ENCODE assay signal across 9 mouse cellular contexts in genomic region chr4:109394314-109395074, GRCm38 (mm10). TPM values are rescaled to one million over a fixed set of nuclear protein-coding genes. Genes with fewer than 3 reads are reported as not detected.
DNase-seq lines count a peak whose midpoint lies in the region; ATAC-seq lines count a peak whose summit lies in the region.
"Had no signal": no experiment of that assay in that cellular context is flagged by ENCODE, and none has a peak within 500 bp of the region (broad histone marks: within the 10 kb centered on the region; RNA-seq: fewer than 3 reads in every experiment).

No protein-coding gene starts in this region.

- H3K9me3 ChIP-seq in heart, embryonic 11.5 days (replicated peaks; ENCODE audit: control insufficient read depth, low read length), result no peaks in the 10 kb centered on the region
- H3K9me3 ChIP-seq in forebrain, embryonic 14.5 days (replicated peaks; ENCODE audit: control insufficient read depth, low read length), result no peaks in the 10 kb centered on the region
- H3K9me3 ChIP-seq in liver, embryonic 15.5 days (replicated peaks), result no peaks in the 10 kb centered on the region

- DNase-seq in heart, adult 8-10 months (ENCODE audit: low spot score), result no peak
- DNase-seq in 416B (ENCODE audit: low read depth), result peak; percentile 21
- DNase-seq in forebrain, embryonic 14.5 days (ENCODE audit: low spot score), result no peak
- no peak for DNase-seq in thymus, postnatal 0 days (ENCODE audit: low spot score)
- no peak for DNase-seq in gastrocnemius, postnatal 25 days
- no peak for DNase-seq in adrenal gland, postnatal 25 days
- DNase-seq: kidney, adult 11 months had no signal

- H3K9ac ChIP-seq in heart, embryonic 11.5 days (ENCODE audit: low read depth, low read length), result no peak overlapping the region
- H3K9ac ChIP-seq in forebrain, embryonic 14.5 days (ENCODE audit: low read length), result no peak overlapping the region
- H3K9ac ChIP-seq in liver, embryonic 15.5 days, result peak overlapping the region; percentile 31; the same call in 1 of the 2 replicates

- H3K27me3 ChIP-seq in heart, embryonic 11.5 days (ENCODE audit: control insufficient read depth, insufficient read depth, low read length), result peaks cover 2% of the 10 kb centered on the region; the same call in 1 of the 2 replicates
- H3K27me3 ChIP-seq in forebrain, embryonic 14.5 days (replicated peaks; ENCODE audit: control insufficient read depth, insufficient read depth, low read length), result no peaks in the 10 kb centered on the region
- H3K27me3 ChIP-seq in liver, embryonic 15.5 days, result peaks cover 10% of the 10 kb centered on the region

- no peak overlapping the region for H3K27ac ChIP-seq in heart, embryonic 11.5 days (ENCODE audit: low read depth, low read length)
- no peak overlapping the region for H3K27ac ChIP-seq in forebrain, embryonic 14.5 days (ENCODE audit: low read depth, low read length)
- H3K27ac ChIP-seq in liver, embryonic 15.5 days (replicated peaks), result no peak overlapping the region

- 23% methylated on average over 13 of the region's 13 CpGs for WGBS in heart, embryonic 11.5 days (ENCODE audit: insufficient replicate concordance)
- 33% methylated on average over 13 of the region's 13 CpGs for WGBS in forebrain, embryonic 14.5 days
- WGBS in liver, embryonic 15.5 days (ENCODE audit: insufficient replicate concordance), result 35% methylated on average over 13 of the region's 13 CpGs

- H3K4me1 ChIP-seq in heart, embryonic 11.5 days (ENCODE audit: control insufficient read depth, insufficient read depth, low read length), result peaks cover 9% of the 10 kb centered on the region; the same call in 1 of the 2 replicates
- H3K4me1 ChIP-seq in forebrain, embryonic 14.5 days (ENCODE audit: control insufficient read depth, insufficient read depth, low read length), result 0 out of 2 replicates have a peak, but pooled peaks cover 3% of the 10 kb centered on the region
- H3K4me1 ChIP-seq in liver, embryonic 15.5 days (replicated peaks), result peaks cover 23% of the 10 kb centered on the region

- peak overlapping the region; percentile 58 for H3K4me2 ChIP-seq in heart, embryonic 11.5 days
- H3K4me2 ChIP-seq in forebrain, embryonic 14.5 days (ENCODE audit: low read length), result peak overlapping the region; percentile 25; the same call in 1 of the 2 replicates
- H3K4me2 ChIP-seq in liver, embryonic 15.5 days, result peak overlapping the region; percentile 67

- no peak for ATAC-seq in heart, embryonic 11.5 days (replicated peaks; ENCODE audit: insufficient number of reproducible peaks, low FRiP score, low TSS enrichment)
- ATAC-seq in forebrain, embryonic 14.5 days, result no peak
- peak; percentile 35; the same call in 1 of the 2 replicates for ATAC-seq in liver, embryonic 15.5 days (ENCODE audit: insufficient read depth)

- H3K4me3 ChIP-seq in heart, embryonic 11.5 days (ENCODE audit: low read depth, low read length), result 0 out of 2 replicates have a peak overlapping the region, but pooled peaks have one; percentile 14
- H3K4me3 ChIP-seq in forebrain, embryonic 14.5 days (ENCODE audit: low read depth, low read length), result no peak overlapping the region
- peak overlapping the region; percentile 27 for H3K4me3 ChIP-seq in liver, embryonic 15.5 days (replicated peaks)

- no peaks in the 10 kb centered on the region for H3K36me3 ChIP-seq in heart, embryonic 11.5 days (ENCODE audit: control insufficient read depth, insufficient read depth, low read length)
- no peaks in the 10 kb centered on the region for H3K36me3 ChIP-seq in forebrain, embryonic 14.5 days (ENCODE audit: control insufficient read depth, insufficient read depth, low read length)
- peaks cover 3% of the 10 kb centered on the region; the same call in 1 of the 2 replicates for H3K36me3 ChIP-seq in liver, embryonic 15.5 days (replicated peaks)

RNA-seq across cellular contexts. Expression of gene Ttc39a, which starts 11.9 kb away (rescaled TPM):
- 10.8 and 11.4 TPM in 2 replicates for polyA plus RNA-seq in heart, embryonic 11.5 days (2014; fragmentation: Nextera tagmentation; extraction: Ambion mirVana)
- total RNA-seq in heart, adult 8-10 months (2022), result 1 to 10 TPM; 1.3 to 2.0 (median 1.7) TPM
- 0.54 and 1.0 TPM in 2 replicates for polyA plus RNA-seq in forebrain, embryonic 14.5 days (2014; fragmentation: Nextera tagmentation; extraction: Ambion mirVana)
- polyA plus RNA-seq in liver, embryonic 15.5 days (2015; fragmentation: Nextera tagmentation; extraction: Ambion mirVana), result 13.5 and 14.3 TPM in 2 replicates
- 4.2 and 4.3 TPM in 2 replicates for polyA plus RNA-seq in thymus, postnatal 0 days (2015; fragmentation: Nextera tagmentation; extraction: Ambion mirVana)
- total RNA-seq in gastrocnemius, postnatal 25 days (2021), result under 1 TPM; 0.18 to 0.64 TPM
- 4.9 and 7.8 TPM in 2 replicates for total RNA-seq in adrenal gland, postnatal 25 days (2021)
